Mouse (Mus musculus): ENCODE measurements around the gene Esyt1.
A peak's percentile ranks its signal among the peaks of the same experiment; 100 is the strongest.

Gene Esyt1

DNA sequence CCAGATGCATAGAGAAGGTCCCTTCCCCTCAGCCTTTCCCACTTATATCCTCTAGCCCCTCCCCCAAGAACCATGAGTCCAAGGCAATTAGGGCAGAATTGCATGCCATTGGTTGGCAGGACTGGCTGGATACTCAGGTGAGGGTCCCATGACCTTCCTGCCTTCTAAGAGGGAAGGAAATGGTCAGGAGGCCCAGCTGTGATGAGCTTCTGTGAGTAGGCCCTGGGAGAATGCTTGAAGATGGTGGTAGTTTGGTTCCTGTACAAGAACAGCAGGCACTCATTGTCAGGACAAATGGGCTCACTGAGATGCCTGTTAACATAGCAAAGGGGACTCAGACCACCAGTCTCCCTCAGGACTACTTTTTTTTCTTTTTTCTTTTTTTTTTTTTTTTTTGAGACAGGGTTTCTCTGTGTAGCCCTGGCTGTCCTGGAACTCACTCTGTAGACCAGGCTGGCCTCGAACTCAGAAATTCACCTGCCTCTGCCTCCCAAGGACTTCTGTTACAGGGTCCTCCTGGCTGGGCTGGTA, 12.7 kb upstream of the Esyt1 start:
- no peak for DNase-seq (ENCODE audit: low read depth, low spot score)

DNA sequence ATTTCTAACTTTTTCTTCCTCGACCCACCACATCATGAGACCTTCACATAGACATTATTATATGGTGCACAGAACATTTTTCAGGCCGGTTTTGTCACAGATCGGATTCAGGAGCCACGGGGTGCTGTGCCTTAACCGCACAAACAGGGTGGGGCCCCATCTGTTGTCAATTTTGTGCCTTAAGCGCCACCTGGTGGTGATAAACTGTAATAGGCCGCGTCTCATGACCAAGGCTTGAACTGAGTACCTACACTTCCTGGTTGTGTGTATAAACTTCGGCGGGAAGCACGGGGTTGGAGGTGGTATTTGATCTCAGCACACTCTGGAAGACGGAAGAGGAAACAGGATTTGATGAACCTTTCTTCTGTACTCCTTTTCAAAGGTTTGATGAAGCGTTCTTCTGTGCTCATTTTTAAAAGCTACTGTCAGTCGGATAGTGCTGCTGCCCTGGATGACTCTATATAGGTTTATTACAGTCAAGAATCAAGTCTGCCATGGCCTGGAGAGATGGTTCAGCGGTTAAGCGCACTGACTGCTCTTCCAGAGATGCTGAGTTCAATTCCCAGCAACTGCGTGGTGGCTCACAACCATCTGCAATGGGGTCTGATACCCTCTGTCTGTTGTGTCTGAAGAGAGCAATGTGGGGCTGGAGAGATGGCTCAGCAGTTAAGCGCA, 10.7 kb upstream of the Esyt1 start:
- DNase-seq (ENCODE audit: low read depth, low spot score) = peak; percentile 97

DNA sequence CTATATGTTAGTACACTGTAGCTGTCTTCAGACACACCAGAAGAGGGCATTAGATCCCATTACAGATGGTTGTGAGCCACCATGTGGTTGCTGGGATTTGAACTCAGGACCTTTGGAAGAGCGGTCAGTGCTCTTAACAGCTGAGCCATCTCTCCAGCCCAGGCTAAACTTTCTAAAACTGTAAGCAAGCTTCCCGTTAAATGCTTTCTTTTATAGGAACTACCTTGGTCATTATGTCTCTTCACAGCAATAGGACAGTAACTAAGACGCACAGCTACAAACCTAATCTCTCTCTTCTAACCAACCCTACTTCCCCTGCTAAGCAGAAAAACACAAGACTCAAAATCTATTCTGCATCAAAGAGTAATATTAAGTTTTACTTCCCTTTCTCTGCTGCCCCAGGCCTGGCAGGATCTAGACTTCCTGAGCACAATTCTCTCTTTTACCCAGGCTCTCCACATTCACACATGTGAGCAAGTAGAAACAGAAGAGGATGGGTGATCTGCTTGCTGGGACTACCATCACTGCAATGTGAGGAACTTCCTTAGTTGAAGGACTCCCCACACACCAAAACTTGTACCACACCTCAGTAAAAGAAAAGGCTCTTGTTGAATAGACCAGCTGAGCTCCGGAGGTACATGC, 10.1 kb upstream of the Esyt1 start:
- DNase-seq (ENCODE audit: low read depth, low spot score) = no peak

DNA sequence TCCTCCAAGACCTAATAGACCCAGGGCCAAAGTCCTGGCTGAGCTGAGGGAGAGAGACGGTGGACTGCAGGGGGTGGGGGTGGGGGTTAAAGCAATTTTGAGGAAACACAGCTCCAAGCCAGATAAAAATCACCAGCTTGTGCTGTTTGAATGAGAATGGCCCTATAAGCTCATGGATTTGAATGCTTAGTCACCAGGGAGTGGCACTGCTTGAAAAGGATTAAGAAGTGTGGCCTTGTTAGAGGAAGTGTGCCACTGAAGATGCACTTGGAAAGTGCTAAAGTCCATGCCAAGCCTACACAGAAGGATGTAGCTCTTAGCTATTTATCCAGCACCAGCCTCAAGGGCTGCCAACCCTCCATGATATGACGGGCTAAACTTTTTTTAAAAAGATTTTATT, 9.5 kb upstream of the Esyt1 start:
- no peak for DNase-seq (ENCODE audit: low read depth, low spot score)

DNA sequence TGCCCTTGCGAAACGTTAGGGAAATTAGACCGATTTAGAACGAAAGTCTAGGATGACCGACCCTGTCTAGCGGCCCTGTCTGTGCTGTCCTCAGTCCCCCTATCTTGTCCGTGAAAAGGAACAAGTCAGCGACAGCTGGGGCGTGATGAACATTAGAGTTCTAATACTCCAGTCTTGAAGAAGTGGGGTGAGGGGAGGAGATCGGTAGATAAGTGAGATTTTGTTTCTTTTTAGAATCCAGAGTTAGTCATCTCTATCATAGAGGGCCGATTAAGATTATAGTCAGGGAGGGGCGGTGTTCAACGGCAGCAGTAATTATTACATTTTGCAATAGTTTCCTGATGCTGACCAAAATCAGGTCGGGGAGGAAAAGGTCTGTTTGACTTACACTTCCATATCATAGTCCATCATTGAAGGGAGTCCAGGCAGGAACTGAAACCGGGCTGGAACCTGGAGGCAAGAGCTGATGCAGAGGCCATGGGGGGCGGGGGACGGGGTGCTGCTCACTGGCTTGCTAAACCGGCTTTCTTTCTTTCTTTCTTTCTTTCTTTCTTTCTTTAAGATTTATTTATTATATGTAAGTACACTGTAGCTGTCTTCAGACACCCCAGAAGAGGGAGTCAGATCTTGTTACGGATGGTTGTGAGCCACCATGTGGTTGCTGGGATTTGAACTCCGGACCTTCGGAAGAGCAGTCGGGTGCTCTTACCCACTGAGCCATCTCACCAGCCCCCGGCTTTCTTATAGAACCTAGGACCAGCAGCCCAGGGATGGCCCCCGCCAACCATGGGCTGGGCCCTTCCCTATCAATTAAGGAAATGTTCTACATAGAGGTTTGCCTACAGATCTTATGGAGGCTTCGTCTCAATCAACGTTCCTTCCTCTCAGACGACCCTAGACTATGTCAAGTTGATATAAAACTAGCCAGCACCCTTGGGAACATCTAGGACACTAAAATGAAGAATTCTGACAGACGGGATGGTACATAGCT, 990 bp upstream of the Esyt1 start:
- DNase-seq (ENCODE audit: low read depth, low spot score) = no peak

DNA sequence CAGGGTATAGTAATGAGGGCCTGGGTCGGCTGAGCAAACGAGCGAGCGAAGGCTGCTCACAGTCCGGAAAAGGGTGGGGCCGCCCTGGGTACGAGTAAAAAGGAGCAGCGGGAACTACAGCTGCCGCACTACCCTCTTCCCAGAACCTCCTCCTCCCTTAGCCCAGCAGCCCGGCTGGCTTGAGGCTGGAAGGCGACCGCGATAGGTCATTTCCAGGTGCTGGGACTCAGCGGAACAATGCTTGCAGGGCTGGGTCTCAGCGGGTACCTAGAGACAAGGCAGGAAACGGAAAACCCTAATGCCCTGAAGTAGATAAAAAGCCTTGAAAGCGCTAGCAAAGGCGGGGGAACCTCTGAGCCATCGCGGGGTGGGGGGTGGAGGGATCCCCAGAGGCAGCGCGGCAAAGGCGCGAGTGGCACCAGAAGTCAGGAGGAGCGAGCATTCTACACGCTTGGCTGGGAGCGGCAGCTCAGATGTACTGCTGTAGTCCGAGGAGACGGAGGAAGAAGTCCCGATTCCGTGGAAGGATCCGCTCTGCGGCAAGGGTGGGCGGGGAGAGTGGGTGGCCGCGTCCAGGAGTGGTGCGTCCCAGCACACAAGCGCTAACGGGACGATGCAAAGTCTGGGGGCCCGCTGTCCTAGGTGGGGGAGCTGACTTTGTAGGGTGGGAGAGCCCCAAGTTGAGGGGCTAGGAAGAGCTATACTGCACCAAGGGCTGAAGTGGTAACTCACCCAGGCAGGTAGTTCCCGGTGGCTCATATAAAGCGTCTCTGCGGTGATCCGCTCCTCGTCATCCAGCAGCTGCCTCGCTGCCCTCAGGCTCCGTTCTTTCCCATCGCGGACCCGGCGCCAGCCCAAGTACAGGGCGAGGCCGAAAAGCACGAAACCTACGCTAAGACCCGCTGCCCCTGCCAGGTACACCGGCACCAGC, 674 bp downstream of the Esyt1 start:
- peak; percentile 73 for DNase-seq (ENCODE audit: low read depth, low spot score)

DNA sequence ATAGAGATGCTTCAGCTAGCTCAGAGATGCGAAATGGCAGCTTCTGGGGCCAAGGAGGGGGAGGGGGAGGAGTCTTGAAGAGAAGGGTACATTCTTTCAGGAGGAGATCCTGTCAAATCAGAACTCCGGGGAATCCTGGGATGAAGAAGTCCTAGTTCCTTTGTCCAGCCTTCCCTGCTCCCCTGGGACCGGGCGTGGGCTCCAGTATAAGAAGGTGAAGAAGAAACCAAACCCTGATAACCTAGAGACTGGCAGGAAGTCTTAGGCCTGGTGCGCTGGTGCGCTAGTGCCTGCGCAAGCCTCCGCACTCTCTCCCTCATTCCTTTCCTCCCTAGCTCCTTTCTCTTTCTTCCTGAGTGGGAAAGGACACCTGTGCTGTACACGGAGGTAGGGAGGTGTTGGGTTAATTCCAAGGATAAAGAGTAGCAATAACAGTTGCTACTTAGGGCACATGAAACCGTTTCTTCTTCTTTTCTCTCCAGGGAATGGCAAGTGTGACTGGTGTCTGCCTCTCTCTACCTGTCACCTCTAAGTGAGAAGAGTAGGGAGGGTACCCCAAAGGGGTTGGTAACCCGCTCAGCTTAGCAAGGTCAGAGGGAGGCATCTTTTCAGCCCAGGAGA, 1.4 kb downstream of the Esyt1 start:
- no peak for DNase-seq (ENCODE audit: low read depth, low spot score)

DNA sequence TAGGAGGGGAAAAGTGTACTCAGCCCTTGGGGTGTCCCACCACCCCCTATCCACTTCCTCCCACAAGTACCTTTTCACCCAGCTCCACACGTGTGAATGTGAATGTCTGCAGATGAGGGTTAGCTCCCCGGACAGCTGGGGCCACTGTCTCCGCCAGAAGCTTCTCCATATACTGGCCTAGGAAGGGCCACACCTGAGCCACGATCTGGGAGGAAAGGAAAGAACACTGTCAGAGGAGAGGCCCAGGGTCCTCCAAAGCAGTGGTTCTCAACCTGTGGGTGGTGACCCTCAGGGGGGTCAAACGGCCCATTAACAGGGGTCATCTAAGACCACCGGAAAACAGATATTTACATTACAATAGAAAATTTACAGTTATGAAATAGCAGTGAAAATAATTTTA, 3.3 kb downstream of the Esyt1 start:
- no peak for DNase-seq (ENCODE audit: low read depth, low spot score)

DNA sequence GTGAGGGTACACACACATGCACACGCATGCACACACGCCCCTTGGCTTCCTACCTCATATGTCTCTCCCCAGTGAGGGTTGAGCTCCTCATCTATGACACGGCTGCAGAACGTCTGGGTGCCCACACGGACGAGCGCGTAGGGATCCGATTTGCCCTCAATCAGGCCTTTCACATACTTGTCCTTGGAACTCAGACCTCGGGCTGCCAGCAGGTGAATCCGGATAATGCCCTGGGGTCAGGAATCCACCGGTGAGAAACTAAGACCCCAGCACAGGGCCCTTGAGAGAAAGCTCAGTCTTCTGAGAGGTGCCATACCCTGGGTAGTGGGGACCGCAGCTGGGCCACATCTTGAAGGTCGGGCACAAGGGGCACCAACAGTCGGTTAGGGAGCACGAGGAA, 5.1 kb downstream of the Esyt1 start:
- DNase-seq (ENCODE audit: low read depth, low spot score) = no peak

DNA sequence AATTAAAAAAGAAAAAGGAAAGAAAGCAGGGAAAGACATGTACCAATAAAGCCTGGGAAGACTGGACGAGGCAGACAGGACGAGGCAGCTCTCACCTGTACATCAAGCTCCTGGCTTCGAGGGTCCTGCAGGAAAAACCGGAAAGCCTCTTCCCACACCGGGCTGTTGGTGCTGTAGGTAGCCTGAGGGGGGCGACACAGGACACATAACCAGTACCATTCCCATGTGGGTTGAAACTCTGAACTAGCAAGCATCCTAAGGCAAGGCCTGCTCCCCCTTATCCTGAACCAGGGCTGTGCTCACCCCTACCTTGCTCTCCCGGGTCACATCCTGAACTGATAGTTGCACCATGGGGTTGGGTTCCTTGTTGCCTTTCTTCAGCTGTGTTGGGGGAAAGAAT, 6.8 kb downstream of the Esyt1 start:
- peak; percentile 57 for DNase-seq (ENCODE audit: low read depth, low spot score)

DNA sequence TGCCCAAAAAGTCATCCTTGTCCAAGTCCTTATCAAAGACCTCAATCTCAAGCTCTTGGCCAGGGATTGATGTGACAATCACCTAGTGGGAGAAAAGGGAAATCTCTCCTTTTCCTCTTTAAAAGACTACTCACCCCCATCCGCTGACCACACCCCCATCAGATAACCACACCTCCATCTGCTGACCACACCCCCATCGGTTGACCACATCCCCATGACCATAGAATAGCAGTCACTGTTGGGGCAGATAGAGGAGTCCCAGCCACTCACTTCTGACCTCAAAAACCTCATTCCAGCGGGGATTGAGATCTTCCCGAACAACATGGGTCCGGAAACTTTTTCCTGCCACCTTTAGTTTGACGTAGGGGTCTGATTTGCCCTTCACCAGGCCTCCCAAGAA, 9.0 kb downstream of the Esyt1 start:
- DNase-seq (ENCODE audit: low read depth, low spot score) = no peak

DNA sequence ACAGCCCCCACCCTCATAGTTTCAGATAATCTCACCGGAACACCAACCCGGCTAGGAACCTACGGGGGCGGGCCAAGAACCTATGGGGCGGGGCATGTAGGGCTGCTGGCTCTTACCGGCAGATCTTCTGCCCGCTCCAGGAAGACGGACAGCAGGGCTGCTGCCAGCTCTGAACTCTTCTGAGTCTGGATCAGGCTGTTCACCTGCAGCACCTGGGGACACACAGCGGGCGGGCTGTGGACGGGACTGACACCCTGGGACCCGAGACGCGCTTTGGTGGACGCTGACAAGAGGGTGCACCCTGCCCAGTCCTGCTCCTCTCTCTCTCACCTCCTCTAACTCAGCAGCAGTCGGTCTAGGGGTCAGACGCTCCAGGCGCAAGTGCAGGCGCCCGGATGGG, 9.6 kb downstream of the Esyt1 start:
- DNase-seq (ENCODE audit: low read depth, low spot score) = no peak

DNA sequence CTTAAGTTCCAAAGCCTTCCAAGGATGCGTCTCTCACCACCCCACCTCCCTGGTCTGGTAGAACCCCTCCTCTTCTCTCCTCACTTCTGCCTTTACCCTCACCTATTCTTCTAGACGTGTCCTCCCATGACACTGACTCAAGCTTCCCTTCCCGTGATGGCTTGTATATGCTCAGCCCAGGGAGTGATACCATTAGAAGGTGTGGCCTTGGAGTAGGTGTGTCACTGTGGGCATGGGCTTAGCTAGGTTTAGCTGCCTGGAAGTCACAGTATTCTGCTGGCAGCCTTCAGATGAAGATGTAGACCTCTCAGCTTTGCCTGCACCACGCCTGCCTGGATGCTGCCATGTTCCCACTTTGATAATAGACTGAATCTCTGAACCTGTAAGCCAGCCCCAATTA, 10.6 kb downstream of the Esyt1 start:
- no peak for DNase-seq (ENCODE audit: low read depth, low spot score)

DNA sequence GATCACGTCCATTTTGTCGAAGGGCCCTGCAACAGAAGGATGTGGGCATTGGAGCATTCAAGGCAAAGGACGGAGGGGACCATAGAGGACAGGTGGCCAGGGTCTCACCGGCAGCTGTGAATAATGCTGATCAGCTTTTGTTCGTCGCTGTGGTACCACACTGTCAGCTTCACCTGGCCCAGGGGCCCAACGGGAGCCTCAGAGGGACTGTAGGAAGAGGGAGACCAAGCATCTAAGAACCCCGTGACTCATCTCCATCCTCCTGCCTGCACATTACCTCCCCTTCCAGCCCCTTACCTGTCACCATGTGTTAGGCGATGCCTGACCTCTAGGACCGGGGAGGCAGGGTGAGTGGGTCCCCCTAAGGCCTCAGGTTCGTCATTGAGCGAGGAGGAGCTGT, 13.9 kb downstream of the Esyt1 start:
- DNase-seq (ENCODE audit: low read depth, low spot score) = no peak

DNA sequence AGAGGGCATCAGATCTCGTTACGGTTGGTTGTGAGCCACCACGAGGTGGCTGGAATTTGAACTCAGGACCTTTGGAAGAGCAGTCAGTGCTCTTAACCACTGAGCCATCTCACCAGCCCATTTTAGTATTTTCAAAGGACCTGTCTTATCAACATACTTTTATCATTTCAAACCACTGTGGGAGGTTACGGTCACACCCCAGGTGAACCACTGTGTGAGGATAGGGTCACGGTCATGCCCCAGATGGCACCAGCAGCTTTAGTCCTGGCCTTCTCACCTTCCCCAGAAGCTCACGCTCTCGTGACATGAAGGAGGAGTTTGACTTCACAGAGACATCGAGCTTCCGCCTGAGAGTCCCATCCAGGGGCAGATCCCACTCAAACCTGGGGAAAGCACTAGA, 14.5 kb downstream of the Esyt1 start:
- DNase-seq (ENCODE audit: low read depth, low spot score) = no peak

DNA sequence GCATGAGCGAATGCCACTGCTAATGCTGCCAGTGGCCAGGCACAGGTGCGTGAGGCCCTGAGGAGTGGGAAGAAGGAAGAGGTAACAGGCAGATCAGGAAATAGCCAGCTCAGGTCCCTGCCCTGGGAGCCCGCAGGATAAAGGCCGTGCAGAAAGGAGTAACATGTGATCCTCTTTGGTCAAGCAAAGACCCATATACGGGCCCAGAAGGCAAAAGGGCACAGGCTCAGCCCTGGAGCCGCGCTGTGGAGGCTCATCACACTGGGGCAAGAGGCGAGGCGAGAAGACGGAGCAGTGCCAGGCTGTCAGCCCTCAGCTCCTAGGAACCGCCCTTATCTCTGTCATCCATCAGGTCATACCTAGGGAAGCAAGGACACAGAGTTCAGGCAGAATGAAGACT, 15.4 kb downstream of the Esyt1 start:
- no peak for DNase-seq (ENCODE audit: low read depth, low spot score)

DNA sequence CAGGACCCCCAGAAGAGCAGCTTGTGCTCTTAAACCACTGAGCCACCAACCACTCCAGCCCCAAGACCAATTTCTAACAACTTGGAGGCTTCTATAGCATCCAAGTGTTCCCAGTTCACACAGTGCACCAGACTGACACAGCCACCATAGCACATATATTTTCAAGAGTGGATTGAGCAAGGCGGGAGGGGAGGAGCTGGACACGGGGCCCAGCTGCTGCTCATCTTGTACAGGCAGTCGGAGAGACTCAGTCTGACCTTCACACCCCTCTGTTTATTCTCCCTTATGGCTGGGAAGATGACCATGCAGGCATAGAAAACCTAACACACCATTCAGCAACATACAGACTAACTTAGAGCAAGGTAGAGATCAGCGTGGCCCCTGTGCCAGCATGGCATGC, 15.8 kb downstream of the Esyt1 start:
- DNase-seq (ENCODE audit: low read depth, low spot score) = no peak

DNA sequence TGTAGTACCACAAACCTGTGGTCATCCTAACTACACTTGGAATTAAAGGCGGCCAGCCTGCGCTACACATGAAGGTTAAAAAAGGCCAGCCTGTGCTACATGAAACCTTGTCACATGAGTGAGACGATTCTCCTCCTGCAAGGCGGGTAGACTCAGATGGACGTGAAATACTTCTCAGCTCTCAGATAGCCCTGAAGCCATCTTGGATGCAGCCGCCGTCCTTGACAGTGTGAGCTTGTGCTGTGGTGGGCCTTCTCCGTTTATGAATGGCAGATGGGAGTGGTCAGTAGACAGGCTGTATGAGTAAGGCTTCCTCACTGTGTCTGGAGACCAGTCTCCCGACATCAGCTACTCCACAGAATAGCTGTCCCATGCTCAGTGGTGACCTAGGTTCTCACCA, 16.5 kb downstream of the Esyt1 start:
- DNase-seq (ENCODE audit: low read depth, low spot score) = no peak

DNA sequence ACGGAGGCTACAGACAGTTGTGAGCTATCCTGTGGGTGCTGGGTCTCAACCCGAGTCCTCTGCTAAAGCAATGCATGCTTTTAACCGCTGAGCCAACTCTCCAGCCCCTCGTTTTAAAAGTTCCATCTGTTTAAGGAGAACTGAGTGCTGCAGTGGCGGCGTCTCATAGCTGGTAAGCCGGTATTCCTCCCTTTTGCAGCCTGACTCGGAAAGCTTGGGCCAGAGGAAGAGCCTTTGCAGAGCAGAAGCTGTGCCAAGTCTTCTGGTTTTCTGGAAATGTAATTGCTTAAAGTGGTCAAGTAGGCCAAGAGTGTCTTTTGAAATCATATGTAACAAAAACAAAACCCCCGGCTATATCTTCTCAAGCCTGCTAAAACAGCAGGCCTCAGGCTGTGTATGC, 17.4 kb downstream of the Esyt1 start:
- no peak for DNase-seq (ENCODE audit: low read depth, low spot score)

DNA sequence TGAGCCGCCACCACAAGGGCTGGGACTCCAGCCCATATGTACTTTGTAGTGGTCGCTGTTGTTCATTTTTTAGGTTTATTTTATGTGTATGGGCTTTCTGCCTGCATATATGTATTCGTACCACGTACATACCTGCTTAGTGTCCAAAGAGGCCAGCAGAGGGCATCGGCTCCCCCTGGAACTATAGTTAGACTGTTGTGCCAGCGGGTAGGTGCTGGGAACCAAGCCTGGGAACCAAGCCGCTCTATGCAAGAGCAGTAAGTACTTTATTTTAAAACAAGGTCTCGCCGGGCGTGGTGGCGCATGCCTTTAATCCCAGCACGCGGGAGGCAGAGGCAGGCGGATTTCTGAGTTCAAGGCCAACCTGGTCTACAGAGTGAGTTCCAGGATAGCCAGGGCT, 19.7 kb downstream of the Esyt1 start:
- peak; percentile 26 for DNase-seq (ENCODE audit: low read depth, low spot score)

DNA sequence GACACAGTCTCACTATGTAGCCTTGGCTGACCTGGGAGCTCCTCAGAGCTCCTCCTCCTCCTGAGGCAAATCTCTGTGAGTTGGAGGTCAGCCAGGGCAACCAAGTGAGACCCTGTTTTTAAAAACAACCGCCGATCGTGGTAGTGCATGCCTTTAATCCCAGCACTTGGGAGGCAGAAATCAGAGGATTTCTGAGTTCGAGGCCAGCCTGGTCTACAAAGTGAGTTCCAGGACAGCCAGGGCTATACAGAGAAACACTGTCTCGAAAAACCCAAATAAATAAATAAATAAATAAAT, 20.4 kb downstream of the Esyt1 start:
- peak; percentile 49 for DNase-seq (ENCODE audit: low read depth, low spot score)

Measured in A20 (cell line).